Mouse (Mus musculus) C2C12 (cell line): Measurements from ENCODE around the gene Hcrtr2.

Source experiments
- CEBPB ChIP-seq: IDR thresholded peaks from one replicate; pipeline ENCODE4 v1.6.1; 2011; ENCODE audit warnings: low read depth, mild to moderate bottlenecking, control low read depth, moderate library complexity
- CTCF ChIP-seq: IDR thresholded peaks from one replicate; pipeline ENCODE4 v1.5.1; 2011; ENCODE audit not compliant: control insufficient read depth, insufficient read depth, insufficient read length
- MAX ChIP-seq: IDR thresholded peaks from one replicate; pipeline ENCODE4 v1.6.1; 2011; ENCODE audit warnings: mild to moderate bottlenecking, control low read depth
- MYOG ChIP-seq: IDR thresholded peaks from one replicate; pipeline ENCODE4 v1.6.1; 2011; ENCODE audit not compliant: control insufficient read depth, insufficient read length; ENCODE audit errors: extremely low read depth
- USF1 ChIP-seq: IDR thresholded peaks from one replicate; pipeline ENCODE4 v1.6.1; 2011; ENCODE audit warnings: low read depth, mild to moderate bottlenecking, control low read depth, moderate library complexity

DNA sequence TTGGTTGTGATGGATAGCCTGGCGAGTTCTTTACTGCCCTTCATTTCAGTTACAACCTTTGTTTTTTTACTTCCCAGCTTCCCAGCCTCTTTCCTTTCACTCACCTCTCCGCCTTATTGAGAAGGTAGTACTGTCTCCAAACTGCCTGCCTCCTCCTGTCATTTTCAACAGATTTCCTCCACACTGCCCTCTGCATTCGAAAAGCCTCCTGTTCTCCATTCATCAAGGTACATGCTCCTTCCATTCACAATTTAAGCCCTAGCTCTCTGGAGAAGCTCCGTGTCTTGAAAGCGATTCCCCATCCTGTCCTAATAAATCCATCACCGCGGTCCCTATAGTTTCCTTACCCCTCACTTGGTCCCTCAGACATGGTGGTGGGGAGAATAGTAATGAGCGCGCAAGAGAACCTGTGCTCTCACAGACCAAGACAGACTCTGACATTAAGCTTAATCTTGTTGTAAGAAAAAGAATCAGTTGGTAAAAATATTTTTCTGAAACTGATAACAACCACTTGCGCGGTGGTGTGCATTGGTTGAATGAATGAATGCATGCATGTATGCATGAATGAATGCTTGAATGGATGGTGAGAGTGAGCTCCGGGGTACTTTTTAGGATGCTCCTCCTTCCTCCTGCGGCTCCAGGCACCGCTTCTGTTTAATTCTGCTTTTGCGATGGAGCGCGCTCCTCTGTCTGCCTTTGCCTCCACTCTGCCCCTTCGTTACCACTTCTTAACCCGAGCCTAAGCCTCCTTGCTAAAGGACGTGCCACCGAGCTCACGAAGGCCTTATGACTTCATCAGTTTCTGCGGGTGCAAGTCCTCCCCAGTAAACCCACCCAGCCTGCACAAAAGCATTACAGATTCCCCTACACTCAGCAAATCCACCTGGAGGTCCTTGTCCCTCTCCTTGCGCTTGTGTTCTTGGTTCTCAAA, 1.3 kb downstream of the Hcrtr2 start:
- TF ChIP-seq MYOG = no peak
- no peak for TF ChIP-seq CTCF
- no peak for TF ChIP-seq MAX
- no peak for TF ChIP-seq CEBPB
- no peak for TF ChIP-seq USF1
